Mouse (Mus musculus) left cerebral cortex, adult 2 months (tissue): ENCODE data around the gene Gm3880. TPM values are rescaled to one million over a fixed set of nuclear protein-coding genes. Genes with fewer than 3 reads are reported as not detected.
"Not testable (repeated sequence)": the region's sequence is repeated elsewhere in the genome, so short reads cannot be mapped to it uniquely, and the experiment has no call there.

Source experiments
- DNase-seq, 2 experiments: peaks; one replicate each; pipeline ENCODE4 v3.0.0; 2021 to 2022; ENCODE audit warnings: low spot score in 2 of 2, mixed read lengths in 1 of 2; ENCODE audit errors: extremely low spot score in 1 of 2
- H3K27ac ChIP-seq: fragments of 200-600 bp; 2 replicates; pipeline ENCODE4 v1.8.1; 2022
- H3K4me3 ChIP-seq: fragments of 200-600 bp; 2 replicates; pipeline ENCODE4 v1.8.1; 2022
- CTCF ChIP-seq: fragments of 200-600 bp; IDR thresholded peaks from 2 replicates; pipeline ENCODE4 v1.8.1; 2022; ENCODE audit warnings: antibody characterized with exemption, mild to moderate bottlenecking, moderate library complexity
- intact Hi-C: fragments of 180-260 bp; cut with DNase I; formaldehyde crosslinking; loops from one replicate; pipeline ENCODE4 v1.15.1; 2025
- long read RNA-seq, 2 experiments: library from polyadenylated mRNA; stranded (forward); transcript quantifications; one replicate each; pipeline ENCODE4 v2.0.0; 2021; ENCODE audit warnings: borderline mapping rate in 2 of 2
- total RNA-seq, 2 experiments: library from RNA; stranded (reverse); gene quantifications; 2 replicates each; pipeline ENCODE4 v1.2.3; 2021

The Gm3880 gene
- not detected for total RNA-seq
- long read RNA-seq, experiment 1 = 0 reads
- long read RNA-seq, experiment 2 = 0 reads

DNA sequence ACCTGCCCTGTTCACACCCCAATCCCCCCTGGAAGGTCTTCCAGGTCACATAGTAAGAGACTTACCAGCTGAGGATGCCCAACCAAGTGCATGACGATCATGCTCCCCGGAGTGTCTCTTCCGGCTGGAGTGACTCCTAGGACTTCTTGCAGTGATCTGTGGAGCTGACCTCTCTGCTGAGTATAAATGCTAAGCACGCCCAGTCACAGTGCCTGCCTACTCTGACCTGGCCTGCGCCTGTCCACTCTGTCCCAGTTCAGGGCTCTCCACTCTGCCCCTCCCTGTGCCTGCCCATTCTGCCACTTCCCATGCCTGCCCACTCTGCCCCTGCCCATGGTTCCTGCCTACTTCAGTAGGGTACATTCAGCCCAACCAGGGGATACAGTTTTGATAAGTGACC lies at the start of gene Gm3880:
Gene Gm3880 (minus strand): TSS at position 101 of the 400 bp plus-strand sequence.
- H3K27ac ChIP-seq, intact Hi-C loops: not testable (repeated sequence)

DNA sequence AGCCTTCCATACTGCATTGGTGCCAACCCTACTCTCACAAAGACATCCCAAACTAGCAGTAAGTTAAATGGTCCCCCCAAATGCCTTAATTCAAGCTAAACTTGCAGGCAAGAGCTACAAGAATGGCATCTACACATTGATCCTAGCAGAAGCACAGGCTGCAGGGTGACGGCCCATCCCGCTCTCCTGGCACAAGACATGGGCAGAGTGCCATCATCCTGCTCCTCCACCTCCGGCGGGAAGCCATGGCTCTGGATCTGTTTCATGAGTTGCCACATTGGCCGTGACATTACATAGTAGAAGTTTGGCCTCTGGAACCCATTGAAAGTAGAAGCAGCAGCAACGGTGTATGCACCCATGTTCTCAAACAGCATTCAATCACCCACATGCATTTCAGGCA lies 37.5 kb upstream of the Gm3880 start:
- H3K27ac ChIP-seq, intact Hi-C loops, DNase-seq, H3K4me3 ChIP-seq: not testable (repeated sequence)

More for the DNA sequence above, at the start of gene Gm3880:
- H3K4me3 ChIP-seq, DNase-seq: not testable (repeated sequence)

DNA sequence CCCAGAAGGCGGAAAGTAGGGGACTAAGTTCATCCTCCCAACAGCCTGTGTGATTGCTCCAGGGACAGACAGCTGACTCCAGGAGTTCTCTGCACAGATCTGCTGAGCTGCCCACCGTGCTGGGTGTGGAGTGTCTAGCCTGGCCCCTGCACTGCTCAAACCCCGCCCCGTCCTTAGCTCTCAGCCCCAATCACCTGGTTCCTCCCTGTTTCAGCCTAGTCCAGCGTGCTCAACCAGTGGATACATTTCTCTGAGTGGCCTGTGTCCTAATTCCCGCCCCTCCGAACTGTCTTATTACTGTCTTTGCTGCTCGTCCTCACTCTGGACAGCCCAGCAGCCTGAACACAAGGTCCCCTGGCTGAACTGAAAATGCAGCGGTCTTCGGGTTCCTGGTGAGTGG lies 20.8 kb upstream of the Gm3880 start, which contains the start of the genes Gm9112 and Dmrtc1b:
Gene Gm9112 (minus strand): TSS at position 101 of the 400 bp plus-strand sequence.
Gene Dmrtc1b (plus strand): TSS at position 331 of the 400 bp plus-strand sequence.
- H3K27ac ChIP-seq, DNase-seq, intact Hi-C loops, H3K4me3 ChIP-seq: not testable (repeated sequence)

GRCm38 (mm10) chrX:102700636-102701035 lies 13.9 kb upstream of the Gm3880 start:
- intact Hi-C loops, DNase-seq, H3K4me3 ChIP-seq, H3K27ac ChIP-seq: not testable (repeated sequence)

DNA sequence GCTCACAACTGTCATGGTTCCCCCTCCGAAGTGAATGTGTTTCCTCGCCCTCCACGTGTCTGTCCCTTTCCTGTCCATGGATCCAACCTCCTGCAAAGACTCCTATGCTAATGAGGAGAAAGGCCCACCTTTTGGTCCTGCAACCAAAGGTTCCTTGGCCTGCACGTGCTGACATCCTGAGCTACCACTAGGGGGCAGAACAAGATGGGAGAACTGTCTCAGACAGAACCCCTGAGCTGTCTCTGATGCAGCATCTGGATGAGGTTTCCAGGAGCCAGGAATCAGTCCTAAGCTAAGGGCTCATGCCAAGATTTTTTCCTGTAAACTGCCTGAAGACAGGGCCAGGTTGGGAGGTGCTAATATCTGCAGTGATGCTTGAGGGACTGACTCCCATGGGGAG lies 2.5 kb upstream of the Gm3880 start:
- peak; percentile 27 to 50 for DNase-seq
- peak; percentile 54 for TF ChIP-seq CTCF
- intact Hi-C loops, H3K4me3 ChIP-seq, H3K27ac ChIP-seq: not testable (repeated sequence)

DNA sequence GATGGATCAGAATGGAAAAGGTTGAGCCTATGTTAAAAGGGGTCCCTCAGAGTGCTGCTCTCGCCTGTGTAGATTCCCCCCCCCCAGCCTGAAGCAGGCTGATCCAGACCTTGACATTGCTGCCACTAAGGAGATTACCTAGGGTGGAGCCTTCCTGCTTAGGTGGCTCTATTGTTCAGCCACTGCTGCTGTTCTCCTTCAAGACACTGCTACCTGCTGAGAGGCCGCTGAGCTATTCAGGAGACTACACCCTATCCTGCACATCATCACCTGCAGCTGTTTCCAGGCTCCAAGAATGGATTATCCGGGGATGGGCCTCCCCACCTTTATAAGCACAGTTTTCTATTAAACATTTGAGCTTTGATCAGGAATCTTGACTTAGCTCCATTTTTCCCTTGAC lies 2.1 kb downstream of the Gm3880 start:
- DNase-seq, intact Hi-C loops, H3K27ac ChIP-seq, H3K4me3 ChIP-seq: not testable (repeated sequence)

GRCm38 (mm10) chrX:102666641-102667040 lies 20.1 kb downstream of the Gm3880 start:
- H3K4me3 ChIP-seq = no peak overlapping the region
- intact Hi-C loops = loop anchor here (2.0 kb wide), 1 partner anchor 290 kb away; no protein-coding TSS in a partner anchor
- TF ChIP-seq CTCF = no peak

GRCm38 (mm10) chrX:102660712-102661111 lies 26.1 kb downstream of the Gm3880 start:
- intact Hi-C loops = no loop called here
- DNase-seq = no peak
- peak; percentile 53 for TF ChIP-seq CTCF
- H3K27ac ChIP-seq = no peak overlapping the region
- H3K4me3 ChIP-seq = no peak overlapping the region

More at GRCm38 (mm10) chrX:102666641-102667040, 20.1 kb downstream of the Gm3880 start:
- H3K27ac ChIP-seq = no peak overlapping the region
- DNase-seq = no peak

GRCm38 (mm10) chrX:102645691-102646090 lies 41.1 kb downstream of the Gm3880 start:
- no peak for TF ChIP-seq CTCF
- H3K27ac ChIP-seq = no peak overlapping the region
- intact Hi-C loops = no loop called here
- DNase-seq = no peak
- H3K4me3 ChIP-seq = no peak overlapping the region

DNA sequence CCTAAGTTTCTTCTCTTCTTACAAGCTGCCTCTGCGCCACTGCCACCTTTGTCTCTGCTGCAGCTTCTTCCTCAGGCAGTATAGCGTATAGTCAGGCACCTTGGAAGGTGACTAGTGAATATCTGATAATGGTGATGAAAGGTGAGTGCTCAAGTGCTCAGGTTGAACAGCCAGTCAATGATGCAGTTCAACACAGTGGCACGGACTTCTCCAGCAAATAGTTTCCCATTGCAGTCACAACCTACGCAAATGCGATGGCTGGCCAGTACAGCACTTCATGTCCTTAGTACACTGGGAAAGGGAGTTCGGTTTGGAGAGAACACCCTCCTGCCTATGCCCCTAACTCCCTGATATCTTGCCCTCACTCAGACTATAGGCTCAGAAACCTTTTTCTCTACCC lies 41.6 kb downstream of the Gm3880 start:
- Histone ChIP-seq H3K4me3 (no peak overlapping the region), H3K27ac (no peak overlapping the region)
- TF ChIP-seq CTCF = no peak
- no peak for DNase-seq
- intact Hi-C loops = no loop called here

DNA sequence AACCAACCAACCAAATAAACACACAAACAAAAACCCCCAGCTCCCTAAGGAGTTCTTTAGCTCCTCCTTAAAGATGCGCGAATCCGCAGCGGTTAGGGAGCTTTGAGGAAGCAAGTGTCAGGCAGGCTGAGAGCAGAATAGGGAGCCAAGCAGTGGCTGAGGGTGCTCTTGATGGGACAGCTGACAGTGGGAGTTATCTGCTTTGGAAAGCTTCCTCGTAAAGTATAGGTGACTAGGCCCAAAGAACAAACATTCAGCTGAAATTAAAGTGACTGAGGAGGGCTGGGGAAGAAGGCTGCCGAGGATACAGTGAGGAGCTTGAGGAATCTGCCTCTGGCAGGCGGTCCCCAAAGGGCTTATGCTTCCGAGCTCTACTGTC lies 42.2 kb downstream of the Gm3880 start:
- Histone ChIP-seq H3K4me3 (peak overlapping the region; percentile 56), H3K27ac (no peak overlapping the region)
- TF ChIP-seq CTCF = no peak
- peak in 1 of 2 experiments; percentile 10 for DNase-seq
- intact Hi-C loops = no loop called here

DNA sequence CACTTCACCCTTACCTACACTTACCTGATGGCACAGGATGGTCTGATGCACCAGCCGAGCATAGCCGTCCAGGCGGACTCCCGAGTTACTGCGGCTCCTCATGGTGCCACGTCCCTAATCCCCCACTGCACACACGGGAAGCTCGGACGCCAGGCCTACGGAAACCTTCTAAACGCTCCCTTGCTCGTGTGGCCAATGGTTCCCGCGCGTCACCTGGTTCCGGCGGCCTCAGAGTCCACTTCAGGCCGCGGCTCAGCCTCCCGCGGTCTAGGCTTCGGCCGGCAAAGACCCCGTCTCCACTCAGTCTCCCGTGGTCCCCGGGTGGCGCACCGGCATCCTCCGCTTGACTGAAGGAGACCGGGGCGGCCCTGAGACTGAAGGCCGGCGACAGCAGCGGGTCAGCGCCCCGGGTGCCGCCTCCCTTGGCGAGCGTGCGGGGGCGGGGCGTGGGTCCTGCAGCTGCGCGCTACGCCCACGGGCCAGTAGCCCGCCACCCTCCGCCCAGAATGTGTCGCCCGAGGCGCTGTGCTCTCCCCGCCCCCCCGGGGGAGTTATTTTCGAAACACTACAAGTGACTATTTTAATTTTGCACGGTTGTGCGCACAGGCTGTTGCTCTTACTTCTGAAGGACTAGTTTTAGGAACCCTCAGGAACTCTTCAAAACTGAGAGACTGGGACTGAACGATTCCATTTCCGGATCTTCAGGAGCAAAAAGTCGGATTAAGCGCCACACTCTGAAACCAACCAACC lies 42.8 kb downstream of the Gm3880 start, which contains the start of gene Phka1:
Gene Phka1 (minus strand): TSS at position 424 of the 750 bp plus-strand sequence.
- peak; percentile 61 to 67 for DNase-seq
- TF ChIP-seq CTCF = no peak; the same call in 1 of the 2 replicates
- peak within 1 kb of the TSS; percentile 19; the same call in 1 of the 2 replicates for H3K27ac ChIP-seq
- intact Hi-C loops = no loop called here
- H3K4me3 ChIP-seq = peak within 1 kb of the TSS; percentile 56

Other genes with a start within 250 kb of the Gm3880 start
- gene Hdac8, start 181.6 kb downstream of the Gm3880 start, total RNA-seq = 10 to 100 TPM; 16.0 to 16.9 TPM
- gene Phka1, start 42.7 kb downstream of the Gm3880 start, total RNA-seq = 10 to 100 TPM; 18.2 to 19.1 TPM
- not detected for gene Gm9112, start 20.7 kb upstream of the Gm3880 start, total RNA-seq
- gene Dmrtc1b, start 20.9 kb upstream of the Gm3880 start, total RNA-seq = not detected
- gene Dmrtc1c1, start 116.0 kb upstream of the Gm3880 start, total RNA-seq = not detected
- not detected for gene Dmrtc1c2, start 167.6 kb upstream of the Gm3880 start, total RNA-seq
- not detected for gene 1700031F05Rik, start 181.0 kb upstream of the Gm3880 start, total RNA-seq
- gene Dmrtc1a, start 221.7 kb upstream of the Gm3880 start, total RNA-seq = 1 to 10 TPM; 5.4 to 6.2 TPM
- not detected for gene 1700011M02Rik, start 221.9 kb upstream of the Gm3880 start, total RNA-seq
- gene 1700018G05Rik, start 241.4 kb upstream of the Gm3880 start, total RNA-seq = not detected